Mouse (Mus musculus) embryo, embryonic 10.5 days (tissue): ENCODE results near the gene H13.
A peak's percentile ranks its signal among the peaks of the same experiment; 100 is the strongest.

ENCODE experiments used
- DNase-seq: peaks from one replicate; pipeline ENCODE4 v3.0.0-alpha.2; 2015; ENCODE audit warnings: low spot score

H13 gene

DNA sequence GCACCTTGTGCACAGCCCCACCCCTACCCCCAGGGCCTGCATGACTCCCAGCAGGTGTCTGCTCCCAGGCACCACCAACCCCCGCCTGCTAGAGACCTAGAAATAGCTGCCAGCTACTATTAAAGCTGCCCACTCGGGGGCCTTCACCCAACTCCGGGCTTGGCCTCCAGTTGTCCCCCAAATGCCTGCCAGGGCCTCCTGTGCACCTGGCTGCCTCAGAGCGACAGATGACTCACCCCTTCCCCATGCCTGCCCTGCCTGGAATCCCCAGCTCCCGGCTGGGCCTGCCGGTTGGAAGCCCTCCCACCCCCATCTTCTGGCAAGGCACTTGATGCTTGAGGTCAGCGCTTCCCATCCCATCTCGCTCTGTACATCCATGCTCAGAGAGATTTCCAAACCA lies 31.5 kb downstream of the H13 start:
- DNase-seq, result no peak

DNA sequence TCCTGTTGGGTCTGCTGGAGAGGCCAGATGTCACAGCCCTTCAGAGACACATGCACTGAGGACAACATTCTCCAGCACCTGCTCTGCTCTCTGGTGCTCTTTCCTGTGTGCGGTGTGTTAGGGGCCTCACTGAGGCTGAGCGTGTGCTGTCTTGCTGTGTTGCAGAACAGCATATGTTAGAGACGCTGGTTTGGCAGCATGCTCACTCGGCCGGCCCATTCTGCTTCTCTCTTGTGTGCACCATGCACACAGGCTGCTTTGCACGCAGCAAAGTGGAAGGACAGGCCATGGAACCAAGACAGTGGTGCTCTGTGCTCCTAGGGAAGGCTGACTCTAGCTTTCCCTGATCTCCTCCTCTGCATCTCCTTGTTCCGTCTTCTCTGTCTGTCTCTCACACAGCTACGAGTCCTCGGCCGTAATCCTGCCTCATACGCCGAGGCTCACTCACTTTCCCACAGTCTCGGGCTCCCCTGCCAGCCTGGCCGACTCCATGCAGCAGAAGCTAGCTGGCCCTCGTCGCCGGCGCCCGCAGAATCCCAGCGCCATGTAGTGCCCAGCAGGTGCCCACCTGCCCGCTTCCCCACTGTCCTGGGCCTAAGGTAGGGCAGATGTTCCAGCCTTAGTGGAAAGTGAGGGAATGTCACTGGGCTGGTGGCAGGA lies 34.5 kb downstream of the H13 start:
- no peak for DNase-seq

DNA sequence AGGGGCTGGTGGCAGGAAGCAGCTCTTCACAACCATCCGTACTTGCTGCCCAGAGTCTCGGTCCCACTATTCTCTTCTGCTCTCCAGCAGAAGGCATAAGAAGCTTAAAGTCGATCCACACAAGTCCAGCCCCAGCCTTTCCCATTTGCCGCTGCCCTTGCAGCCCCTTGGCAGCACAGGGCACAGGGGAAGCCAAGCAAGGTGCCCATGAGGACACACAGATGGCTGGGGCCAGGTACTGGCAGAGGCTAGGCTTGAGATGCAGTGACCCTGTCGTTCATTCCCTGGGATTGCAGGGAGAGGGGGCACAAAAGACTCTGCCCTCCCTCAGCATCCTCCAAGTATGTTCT lies 35.0 kb downstream of the H13 start:
- no peak for DNase-seq

DNA sequence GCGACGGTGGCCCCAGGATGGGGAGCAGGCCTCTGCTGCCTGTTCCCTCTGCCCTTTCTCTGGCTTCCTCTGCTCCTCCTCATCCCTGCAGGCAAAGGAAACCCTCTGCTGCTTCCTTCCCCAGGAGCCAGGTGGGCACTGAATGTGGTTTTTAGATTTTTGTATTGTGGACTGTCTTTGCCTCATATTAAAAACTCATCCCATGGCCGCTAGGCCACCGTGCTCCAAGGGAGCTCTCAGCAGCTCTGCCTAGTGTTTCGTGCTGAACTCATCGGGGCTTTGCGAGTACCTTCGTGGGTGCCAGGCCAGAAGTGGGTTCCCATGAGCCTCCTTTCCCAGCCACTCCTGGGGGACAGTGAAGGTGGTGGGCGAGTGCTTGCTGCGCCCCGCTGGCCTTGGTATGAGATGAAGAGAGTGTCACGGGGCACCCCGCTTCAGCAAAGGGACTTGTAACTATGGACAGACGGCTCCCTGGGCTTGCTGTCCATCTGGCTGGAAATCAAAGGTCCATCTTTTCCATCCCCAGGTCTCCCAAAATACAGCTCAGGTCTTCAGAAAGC lies 35.6 kb downstream of the H13 start:
- DNase-seq, result no peak

DNA sequence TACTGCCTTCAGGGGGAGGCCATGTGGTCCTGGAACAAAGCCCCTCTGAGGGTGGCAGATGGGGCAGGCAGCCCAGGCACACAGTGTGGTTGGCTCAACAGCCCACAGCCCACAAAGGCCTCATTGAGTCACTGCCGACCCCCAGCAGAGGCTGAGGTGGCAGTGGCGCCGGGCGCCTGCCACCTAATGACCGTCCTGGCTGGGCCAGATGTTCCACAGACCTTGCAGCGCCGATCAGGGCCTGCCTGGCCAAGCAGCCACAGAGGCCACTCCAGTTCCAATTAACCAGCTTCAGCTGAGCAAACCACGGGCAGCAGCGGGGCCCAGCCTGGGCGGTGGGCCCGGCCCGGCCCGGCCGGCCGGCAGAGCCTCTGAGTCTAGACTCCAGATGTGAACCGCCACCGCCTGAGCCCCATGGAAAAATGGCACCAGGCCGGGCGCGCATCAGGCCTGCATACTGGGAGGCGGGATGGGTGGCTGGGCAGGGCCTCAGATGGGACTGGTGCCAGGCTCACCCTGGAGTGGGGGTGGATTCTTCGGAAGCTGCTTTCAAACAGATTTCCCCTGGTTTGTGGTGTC lies 36.8 kb downstream of the H13 start:
- no peak for DNase-seq

DNA sequence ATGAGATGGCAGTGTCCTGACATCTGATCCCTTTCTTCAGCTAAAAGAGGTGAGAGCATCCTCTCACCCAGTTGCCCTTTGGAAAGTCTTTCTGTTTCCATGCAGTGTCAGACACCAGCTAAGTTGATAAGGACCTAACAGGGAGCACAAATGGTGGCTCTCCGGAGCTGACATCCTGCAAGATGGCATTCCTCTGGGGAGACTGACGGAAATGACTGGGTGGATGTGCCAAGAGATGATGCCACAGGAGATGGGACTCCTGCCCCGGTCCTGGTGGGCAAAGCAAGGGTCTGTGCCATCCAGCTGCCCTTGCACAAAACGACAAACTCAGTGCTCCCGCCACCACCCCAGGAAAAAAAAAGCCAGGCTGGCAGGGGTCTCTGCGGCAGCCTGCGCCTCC lies 37.9 kb downstream of the H13 start:
- DNase-seq, result no peak

DNA sequence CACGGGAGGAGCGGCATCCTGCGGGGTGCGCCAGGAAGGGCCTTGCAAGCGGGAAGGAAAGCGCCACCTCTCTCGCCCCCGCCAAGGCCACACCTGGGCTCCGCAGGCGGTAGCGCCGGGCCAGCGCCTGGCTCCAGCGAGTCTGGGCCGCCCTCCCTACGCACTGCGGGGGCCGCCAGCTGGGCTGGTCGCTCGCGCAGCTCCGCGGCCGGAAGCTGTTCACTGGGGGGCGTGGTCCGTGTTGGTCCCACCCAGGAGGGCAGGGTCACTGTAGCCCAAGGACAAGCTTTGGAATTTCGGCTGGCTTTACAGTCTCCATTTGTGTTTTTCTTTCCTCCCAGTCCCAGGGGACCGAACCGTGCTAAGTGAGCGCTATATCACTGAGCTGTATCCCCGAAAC lies 38.4 kb downstream of the H13 start:
- DNase-seq, result peak; percentile 95

DNA sequence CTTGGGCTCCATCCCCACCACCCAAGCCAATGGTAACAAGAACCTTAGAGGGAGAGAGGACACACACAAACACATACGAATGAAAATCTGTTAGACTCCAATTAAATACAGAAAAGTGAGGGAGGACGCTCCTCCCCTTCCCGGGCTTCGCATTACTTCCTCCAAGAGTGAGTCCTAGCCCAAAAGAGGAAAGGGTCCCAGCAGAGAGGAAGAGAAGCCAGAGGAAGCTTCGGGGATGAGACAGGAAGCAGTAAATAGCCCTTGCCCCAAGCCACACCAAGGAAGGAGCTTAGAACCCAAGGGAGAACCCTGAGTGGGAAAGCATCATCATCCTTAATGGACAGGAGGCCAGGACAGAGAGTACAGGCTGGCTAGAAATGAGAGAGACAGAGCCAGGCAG lies 39.8 kb downstream of the H13 start:
- DNase-seq, result no peak

DNA sequence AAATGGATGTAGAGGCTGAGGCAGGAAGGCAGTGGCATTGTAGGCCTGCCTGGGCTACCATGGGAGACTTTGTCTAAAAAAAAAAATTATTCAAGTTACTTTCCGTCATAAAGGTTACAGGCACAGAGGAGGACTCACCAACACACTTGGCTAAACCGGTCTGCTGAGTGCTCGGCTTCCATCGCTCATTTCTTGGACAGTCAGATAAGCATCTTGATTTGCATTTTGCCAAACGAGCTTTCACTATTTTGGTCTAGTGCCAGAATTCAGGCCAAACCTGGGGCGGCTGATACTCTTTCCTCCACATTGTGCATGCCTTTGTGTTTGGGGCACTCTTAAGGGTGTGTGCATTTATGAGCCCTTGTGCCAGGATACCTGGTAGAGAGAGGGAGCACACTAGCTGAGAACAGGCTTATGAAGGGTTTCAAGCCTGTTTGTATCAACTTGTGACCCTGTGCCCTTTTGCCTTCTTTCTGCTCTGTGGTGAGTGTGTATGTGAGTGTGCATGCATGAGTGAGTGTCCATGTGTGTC lies 47.0 kb downstream of the H13 start:
- no peak for DNase-seq

DNA sequence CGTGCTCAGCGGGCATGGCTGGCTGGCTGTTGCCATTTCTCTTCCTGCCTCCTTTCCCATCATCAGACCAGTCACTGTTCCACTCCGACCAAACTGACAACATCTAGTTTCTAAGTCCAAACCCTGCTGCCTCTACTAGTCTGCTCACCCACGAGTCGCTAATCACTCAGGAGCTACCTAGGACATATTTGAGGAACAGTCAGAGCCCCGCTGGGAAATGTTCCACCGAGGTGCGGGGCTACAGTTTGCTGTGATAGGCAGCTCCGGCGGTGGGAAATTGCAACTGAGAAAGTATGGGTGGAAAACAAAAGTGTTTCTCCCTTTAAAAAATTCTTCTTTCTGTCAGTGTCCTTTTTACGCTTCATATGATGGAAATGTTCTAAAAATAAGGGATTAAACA lies 48.4 kb downstream of the H13 start:
- DNase-seq, result no peak

DNA sequence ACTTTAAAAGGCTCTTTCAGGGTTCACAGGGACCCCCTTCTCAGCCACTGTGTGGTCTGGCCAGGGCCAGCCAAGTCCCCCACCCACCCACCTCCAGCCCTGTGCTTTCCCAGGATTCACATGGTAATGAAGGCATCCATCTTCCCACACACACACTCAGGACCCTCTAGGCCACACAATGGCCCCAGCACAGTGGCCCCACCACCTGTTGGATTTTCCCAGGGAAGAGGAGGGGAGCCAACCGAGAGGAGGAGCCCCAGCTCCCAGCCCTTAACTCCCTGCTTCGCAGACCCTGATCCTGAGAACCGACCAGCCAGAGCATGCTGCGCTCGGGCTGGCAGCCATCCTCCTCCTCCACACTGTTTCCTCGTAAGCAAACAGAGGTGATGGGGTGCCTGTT lies 48.8 kb downstream of the H13 start:
- DNase-seq, result peak; percentile 76

DNA sequence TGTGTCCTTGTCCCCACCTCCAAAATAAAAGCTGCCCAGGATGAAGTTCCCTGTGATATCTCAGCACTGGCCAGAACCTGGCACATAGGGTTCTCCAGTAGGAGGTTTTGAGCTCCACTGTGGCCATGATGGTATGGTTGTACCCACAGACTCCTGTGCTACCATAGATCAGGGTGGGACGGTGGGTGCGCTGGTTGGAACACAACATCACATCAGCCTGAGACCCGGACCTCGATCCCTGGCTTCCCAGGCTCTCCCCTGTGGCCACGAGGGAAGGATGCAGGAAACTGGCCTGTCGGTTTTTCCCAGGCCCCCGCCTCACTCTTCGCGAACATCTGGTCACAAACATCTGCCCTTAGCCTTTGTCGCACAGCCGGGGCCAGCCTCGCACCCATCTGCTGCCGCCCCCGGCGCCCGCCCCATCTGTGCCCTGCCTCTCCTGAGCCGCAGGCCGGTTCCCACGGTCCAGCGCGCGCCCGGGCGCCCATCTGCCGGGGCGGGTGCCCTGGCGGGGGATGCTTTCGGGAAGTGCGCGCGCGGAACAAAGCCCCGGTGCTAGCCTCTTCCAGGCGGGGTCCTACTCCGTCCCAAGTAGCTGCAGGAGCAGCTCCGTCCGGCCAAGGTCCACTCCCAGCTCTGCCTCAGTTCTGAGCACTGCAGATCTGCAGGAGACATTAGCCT lies 54.5 kb downstream of the H13 start:
- DNase-seq, result peak; percentile 71

DNA sequence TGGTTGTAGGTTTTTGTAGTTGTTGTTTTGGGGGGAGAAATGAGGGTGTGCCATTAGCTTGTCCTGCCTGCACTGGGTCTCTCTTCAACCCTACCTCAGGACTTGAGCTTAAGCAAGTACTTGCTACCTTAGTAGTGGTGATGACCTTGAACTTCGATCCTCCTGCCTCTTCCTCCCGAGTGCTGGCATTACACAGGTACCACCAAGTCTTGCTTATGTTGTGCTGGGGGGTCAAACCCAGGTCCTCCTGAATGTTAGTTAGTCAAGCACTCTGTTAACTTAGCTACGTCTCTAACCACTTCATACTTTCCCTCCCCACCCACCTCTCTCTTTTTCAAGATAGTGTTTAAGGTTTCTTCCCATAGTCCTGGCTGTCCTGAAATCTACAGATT lies 55.1 kb downstream of the H13 start:
- DNase-seq, result no peak

DNA sequence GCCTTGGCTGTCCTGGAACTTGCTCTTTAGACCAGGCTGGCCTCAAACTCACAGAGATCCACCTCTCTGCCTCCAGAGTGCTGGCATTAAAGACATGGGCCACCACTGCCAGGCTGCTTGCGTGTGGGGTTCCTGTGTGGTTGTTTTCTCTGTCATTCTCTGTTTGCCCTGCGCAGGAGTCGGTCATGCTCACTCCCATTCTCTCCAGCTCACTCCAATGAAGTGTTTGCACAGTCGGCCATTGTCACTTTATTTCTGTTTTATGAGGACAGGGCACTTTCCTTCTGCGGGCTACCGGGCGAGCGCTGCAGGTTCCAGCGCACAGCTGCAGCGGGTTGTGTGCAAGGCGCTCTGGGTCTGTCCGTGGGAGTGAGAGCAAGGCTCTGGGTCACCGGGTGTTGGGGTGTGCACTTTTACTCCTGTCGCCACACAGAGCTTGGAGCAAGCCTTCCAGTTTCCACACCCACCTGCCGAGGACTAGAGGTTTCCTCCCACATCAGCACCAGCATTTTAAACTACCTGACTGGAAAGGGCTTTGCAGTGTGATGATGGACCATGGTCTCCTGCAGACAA lies 56.0 kb downstream of the H13 start:
- no peak for DNase-seq

DNA sequence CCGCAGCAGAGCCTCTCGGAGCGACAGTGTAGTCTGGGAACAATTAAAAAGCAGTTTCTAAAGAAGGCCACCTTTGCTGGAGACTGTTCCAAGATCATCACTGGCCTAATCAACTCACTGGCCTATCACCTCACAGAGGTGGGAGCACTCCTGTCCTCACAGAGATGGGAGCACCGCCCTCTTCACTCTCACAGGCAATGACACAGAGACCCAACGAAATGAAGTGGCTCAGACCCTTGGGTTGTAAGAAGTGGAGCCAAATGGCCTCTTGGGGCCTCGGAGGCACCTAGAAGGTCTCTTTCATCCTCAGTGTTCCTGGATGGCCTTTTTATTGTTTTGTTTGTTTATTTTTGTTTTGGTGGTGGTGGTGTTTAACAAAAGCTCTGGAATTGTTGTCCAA lies 57.0 kb downstream of the H13 start:
- DNase-seq, result no peak

DNA sequence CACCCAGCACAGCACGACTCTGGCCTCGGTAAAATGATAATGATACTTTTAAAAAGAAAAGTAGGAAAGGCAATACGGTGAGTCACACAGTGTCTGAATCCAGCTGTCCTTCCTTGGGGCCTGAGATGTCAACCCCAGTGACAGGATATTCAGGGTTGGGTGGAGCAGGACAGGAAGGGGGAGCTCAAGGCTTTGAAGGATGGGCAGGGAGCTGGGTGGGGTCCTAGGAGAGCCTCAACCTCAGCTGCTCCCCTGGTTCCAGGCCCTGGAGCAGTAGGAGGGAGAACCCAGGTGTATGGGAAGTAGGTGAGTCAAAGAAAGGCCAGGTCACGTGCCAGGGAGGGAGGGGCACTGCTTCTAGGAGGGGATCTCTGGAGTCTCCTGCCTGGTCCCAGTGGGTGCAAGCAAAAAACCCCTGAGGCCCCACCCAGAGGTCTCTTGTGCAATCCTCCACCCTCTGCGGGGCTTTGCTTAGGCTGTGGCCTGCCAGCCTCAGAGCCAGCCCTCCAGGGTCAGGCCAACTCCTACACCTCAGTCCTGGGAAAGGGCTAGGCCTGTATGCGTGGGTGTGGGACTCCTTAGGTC lies 57.6 kb downstream of the H13 start:
- DNase-seq, result no peak

DNA sequence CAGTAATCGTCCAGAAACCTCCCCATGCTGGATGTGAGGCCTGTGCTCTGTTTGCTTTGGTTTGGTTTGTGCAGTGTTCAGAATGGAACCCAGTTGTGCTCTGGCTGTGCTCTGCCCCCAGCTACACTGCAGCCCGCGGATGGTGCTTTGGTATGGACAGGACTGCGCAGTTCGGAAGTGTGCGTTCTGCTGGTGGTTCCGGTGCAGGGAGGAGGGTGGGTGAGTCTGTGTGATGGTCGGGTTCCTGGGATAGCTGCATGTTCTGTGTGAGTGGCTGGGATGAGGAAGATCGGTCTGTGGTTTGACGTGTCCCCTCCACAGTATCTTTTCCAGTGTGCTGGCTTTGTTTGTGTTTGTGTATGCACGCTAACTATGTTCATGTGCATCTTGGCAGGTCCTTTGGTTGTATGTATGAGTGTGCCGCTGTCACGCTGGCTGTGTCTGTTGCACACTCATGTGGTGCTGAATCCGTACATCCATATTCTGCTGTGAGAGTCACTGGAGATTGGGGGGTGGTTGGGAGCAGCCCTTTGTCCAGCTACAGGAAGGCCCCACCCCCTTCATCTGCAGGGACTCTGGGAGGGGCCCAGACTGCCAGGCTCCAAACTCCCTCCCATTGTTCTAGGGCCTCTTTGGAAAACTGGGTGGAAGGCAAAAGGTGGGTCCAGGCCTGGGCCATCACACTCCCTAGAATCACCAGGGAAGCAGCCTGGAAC lies 58.7 kb downstream of the H13 start:
- DNase-seq, result no peak

DNA sequence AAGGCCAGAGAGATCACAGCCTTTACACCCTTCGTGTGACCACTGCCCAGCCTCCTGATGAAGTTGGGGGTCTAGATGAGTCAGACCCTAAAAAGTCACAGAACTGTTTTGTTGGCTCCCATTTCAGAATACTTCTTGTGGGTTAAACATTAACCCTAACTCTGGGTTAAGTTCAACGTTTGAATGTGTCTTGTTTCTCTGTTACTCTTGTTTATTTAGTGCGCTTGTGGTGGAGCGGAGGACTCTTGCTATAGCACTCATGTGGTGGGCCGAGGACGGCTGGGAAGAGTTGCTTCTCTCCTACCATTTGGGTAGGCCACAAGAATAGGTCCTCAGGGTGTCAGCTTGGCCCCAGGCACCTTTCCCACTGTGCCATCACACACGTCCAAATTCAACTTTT lies 59.3 kb downstream of the H13 start:
- no peak for DNase-seq

DNA sequence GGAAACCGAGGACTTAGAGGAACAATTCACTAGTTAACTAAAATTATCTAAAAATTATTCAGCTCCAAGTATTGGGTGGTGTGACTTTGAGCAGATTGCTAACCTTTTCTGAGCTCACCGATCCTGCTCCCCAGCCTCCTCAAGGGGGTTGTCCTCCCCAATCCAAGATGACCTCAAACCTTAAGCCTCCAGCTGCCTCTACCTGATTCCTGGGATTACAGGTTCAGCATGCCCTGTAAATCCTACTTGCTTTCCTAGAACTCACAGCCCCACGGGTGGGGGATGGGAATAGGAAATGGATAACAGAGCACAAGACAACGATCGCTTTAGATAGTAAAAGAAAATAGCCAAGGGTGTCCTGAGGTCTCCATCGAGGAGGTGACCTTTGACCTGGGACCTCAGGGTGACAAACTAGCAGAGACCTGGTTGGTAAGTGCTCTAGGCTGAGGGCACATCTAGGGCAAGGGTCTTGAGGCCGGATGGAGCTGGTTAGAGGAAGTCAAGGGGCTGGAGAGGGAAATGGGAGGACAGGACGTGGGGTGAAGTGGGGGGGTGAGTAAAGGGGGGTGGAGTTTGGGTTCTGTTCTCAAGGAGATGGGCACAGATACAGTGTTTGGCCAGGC lies 59.9 kb downstream of the H13 start:
- no peak for DNase-seq

DNA sequence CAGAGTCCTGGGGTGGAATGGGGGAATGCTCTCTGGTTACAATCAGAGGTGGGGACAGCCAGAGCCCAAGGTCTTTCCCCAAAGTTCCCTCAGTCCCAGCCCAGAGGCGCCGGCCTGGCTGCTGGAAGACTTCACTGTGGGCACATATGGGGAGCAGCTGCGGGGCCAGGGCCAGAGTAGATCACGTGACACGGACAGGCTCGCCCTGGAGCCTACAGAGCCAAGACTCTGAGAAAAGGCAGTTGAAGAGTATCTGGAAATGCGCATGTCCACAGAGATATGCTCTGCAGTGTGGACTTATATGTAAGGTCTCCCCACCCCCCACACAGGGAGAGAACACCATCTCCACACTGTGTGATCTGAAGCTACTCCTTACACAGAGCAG lies 60.4 kb downstream of the H13 start:
- DNase-seq, result peak; percentile 85

DNA sequence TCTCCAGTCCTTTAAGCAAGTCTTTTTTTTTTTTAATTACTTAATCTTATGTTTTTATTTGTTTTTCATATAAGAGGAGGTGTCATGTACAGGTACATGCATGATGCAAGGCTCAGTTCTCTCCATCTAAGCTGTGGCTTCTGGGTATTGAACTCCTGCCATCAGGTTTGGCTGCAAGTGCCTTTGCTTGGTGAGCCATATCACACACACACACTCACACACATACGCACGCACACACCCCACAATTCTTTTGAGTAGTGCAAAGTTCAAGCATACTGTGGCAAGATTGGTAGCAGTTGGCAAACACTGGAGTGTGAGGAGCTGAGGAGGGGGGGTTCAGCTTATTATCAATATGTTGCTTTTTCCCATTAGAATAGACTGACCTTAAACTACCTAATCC lies 63.9 kb downstream of the H13 start:
- DNase-seq, result no peak

DNA sequence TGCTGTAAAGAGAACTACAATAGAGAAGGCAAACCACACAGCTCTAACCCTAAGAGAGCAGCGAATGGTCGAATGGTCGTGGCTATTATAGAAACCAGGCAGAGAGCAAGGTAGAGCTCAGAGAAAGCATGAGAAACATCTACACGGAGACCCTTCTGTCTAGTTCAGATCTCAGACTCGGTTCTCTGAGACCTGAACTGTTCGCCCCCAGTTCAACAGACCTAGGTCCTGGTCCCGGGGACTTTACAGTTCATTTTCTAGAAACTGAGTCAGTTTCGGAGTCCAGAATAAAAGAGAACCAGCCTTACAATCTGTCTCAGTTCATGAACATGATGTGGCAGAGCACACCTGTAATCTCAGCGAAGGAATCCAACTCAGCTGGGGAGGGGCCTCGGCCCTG lies 65.2 kb downstream of the H13 start:
- no peak for DNase-seq
